Mouse (Mus musculus) limb, embryonic 14.5 days (tissue): ENCODE results near the gene Mkrn2os. TPM values are rescaled to one million over a fixed set of nuclear protein-coding genes. Genes with fewer than 3 reads are reported as not detected.

Source experiments
- ATAC-seq: fragments of 200-750 bp; cut with Nextera tagmentation; 2 replicates; pipeline ENCODE4 v1.8.0; 2017; ENCODE audit warnings: low read depth, moderate number of reproducible peaks, moderate TSS enrichment; ENCODE audit not compliant: low FRiP score
- DNase-seq: peaks from one replicate; pipeline ENCODE4 v3.0.0-alpha.2; 2015; ENCODE audit warnings: low spot score
- H3K27ac ChIP-seq: fragments of 300-500 bp; sonication (generic); replicated peaks from 2 replicates; pipeline ENCODE4 v1.5.1; 2014; ENCODE audit warnings: low read depth, mild to moderate bottlenecking, low read length, moderate library complexity, mixed read lengths
- H3K27me3 ChIP-seq: fragments of 300-500 bp; sonication (generic); 2 replicates; pipeline ENCODE4 v1.6.1; 2014; ENCODE audit warnings: low read length, mixed read lengths; ENCODE audit not compliant: control insufficient read depth, insufficient read depth
- H3K36me3 ChIP-seq: fragments of 300-500 bp; sonication (generic); 2 replicates; pipeline ENCODE4 v1.6.1; 2014; ENCODE audit warnings: mild to moderate bottlenecking, low read length, moderate library complexity, mixed read lengths; ENCODE audit not compliant: control insufficient read depth, insufficient read depth
- H3K4me1 ChIP-seq: fragments of 300-500 bp; sonication (generic); 2 replicates; pipeline ENCODE4 v1.6.1; 2014; ENCODE audit warnings: antibody characterized with exemption, low read length, mixed read lengths; ENCODE audit not compliant: control insufficient read depth, insufficient read depth
- H3K4me2 ChIP-seq: fragments of 300-500 bp; sonication (generic); replicated peaks from 2 replicates; pipeline ENCODE4 v1.6.1; 2014; ENCODE audit warnings: low read depth, mild to moderate bottlenecking, low read length, moderate library complexity; ENCODE audit not compliant: severe bottlenecking
- H3K4me3 ChIP-seq: fragments of 300-500 bp; sonication (generic); replicated peaks from 2 replicates; pipeline ENCODE4 v1.5.1; 2014; ENCODE audit warnings: low read length
- H3K9ac ChIP-seq: fragments of 300-500 bp; sonication (generic); 2 replicates; pipeline ENCODE4 v1.6.1; 2014; ENCODE audit warnings: mild to moderate bottlenecking, low read depth, low read length, moderate library complexity; ENCODE audit not compliant: severe bottlenecking
- H3K9me3 ChIP-seq: fragments of 300-500 bp; sonication (generic); 2 replicates; pipeline ENCODE4 v1.6.1; 2016; ENCODE audit warnings: low read length; ENCODE audit not compliant: control insufficient read depth
- POLR2A ChIP-seq: fragments of 200-500 bp; IDR thresholded peaks from 2 replicates; pipeline ENCODE4 v1.8.0; 2012; ENCODE audit warnings: inconsistent platforms, mild to moderate bottlenecking, moderate library complexity, borderline replicate concordance; ENCODE audit not compliant: insufficient read depth, insufficient read length; ENCODE audit errors: extremely low read depth
- WGBS: fragments of 180-500 bp; shearing (Covaris S2); extraction: QIAGEN DNeasy Blood & Tissue Kit; methylation state at CpG from one replicate; pipeline ENCODE4 v1.1.7; 2014; 5-methylcytosine and 5-hydroxymethylcytosine counted together
- polyA plus RNA-seq, 2 experiments: library from polyadenylated mRNA; depleted of rRNA in 1 of 2; stranded (reverse) in 1 of 2; unstranded in 1 of 2; fragments of >200 nt; fragmentation: Nextera tagmentation in 1 of 2; extraction: Ambion mirVana in 1 of 2; gene quantifications; 2 replicates each; pipeline versions ENCODE4 v1.2.1 to v1.2.3; 2012 to 2014

Mkrn2os gene
- polyA plus RNA-seq, 2 experiments, result 0.05 TPM; not detected in 1

DNA sequence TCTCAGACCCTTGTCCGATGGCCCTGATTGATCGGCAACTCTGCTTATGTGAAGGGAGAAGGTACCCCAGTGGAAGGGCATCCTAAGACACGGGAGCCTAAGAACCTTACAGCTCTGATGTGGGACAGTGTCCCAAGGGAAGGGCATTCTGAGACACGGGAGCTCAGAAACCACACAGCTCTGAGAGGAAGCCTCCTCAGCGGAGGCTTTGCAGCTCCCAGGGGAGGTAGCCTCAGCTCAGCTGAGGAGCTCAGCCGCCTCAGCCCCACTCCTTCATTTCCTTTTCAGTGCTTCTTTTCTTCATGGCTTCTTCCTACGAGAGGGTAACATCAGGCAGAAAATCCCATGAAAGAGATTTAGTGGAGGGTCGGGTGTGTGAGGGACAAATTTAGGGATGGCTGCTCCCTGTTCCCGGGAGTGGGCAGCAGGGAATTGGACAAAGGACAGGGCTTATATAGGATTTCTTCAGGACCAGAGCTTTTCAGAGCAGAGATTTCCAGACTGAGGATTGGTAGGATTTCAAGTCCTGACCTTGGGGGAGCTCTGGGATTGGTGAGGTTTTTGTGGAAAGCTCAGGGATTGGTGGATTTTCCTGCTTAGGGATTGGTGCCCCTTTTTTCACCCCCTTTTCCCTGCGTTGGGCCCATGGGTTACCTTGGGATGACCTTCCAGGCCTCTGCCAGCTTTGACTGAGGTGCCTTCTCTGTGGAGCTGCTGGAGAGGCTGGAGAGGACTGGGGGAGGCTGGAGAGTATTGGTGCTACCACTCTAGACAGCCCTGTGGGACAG lies 9.9 kb downstream of the Mkrn2os start:
- H3K4me1 ChIP-seq, result no peaks in the 10 kb centered on the region
- H3K27me3 ChIP-seq, result no peaks in the 10 kb centered on the region
- no peak overlapping the region for H3K4me3 ChIP-seq
- 82% methylated on average over 10 of the region's 10 CpGs for WGBS
- no peak overlapping the region for H3K27ac ChIP-seq
- peaks cover 24% of the 10 kb centered on the region for H3K36me3 ChIP-seq
- TF ChIP-seq POLR2A, result no peak
- no peak for ATAC-seq
- no peak overlapping the region for H3K9ac ChIP-seq
- DNase-seq, result no peak
- no peak overlapping the region for H3K4me2 ChIP-seq
- H3K9me3 ChIP-seq, result no peaks in the 10 kb centered on the region

DNA sequence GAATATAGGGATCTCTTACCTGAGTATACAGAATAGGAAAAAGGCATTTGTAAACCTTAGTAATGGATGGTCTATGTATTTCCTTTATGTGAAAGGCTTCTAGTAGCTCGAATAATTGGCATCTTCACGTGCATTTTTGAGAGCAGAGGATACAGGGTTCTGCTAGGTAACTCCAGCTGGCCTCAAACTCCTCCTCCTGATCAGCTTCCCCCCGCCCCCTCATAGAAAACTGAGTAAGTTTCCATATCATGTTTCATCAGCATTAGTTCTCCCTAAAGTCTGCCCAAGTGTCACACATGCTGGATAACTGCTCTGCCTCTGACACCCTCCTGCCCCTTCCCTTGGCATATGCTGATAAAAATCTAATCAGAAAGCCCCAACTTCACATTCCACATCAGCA lies 11.6 kb downstream of the Mkrn2os start:
- TF ChIP-seq POLR2A, result no peak
- H3K4me1 ChIP-seq, result no peaks in the 10 kb centered on the region
- H3K4me2 ChIP-seq, result no peak overlapping the region
- no peak for ATAC-seq
- no peak overlapping the region for H3K9ac ChIP-seq
- no peaks in the 10 kb centered on the region for H3K9me3 ChIP-seq
- DNase-seq, result no peak
- no peak overlapping the region for H3K4me3 ChIP-seq
- WGBS, result 82% methylated on average over 3 of the region's 3 CpGs
- H3K36me3 ChIP-seq, result peaks cover 39% of the 10 kb centered on the region
- no peak overlapping the region for H3K27ac ChIP-seq
- no peaks in the 10 kb centered on the region for H3K27me3 ChIP-seq

DNA sequence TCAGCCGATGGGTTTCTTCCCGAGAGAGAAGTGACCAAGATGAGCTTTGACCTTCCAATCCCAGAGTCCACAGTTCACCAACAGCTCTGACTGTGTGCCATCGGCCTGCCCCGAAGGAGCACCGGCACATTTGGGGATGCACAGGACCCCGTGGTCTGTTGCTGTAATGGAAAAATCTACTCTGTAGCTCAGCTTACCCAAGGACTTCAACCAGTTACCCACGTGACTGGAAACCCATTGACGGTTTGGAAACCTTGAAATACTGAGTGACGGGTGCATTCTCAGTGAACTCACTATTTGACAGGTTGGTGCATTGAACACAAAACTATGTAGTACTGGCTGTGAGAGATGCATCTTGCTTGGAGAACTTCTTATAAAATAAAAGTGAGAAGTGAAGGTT lies 14.4 kb downstream of the Mkrn2os start:
- Histone ChIP-seq H3K4me2 (no peak overlapping the region), H3K4me3 (no peak overlapping the region), H3K27ac (no peak overlapping the region), H3K4me1 (no peaks in the 10 kb centered on the region), H3K9ac (no peak overlapping the region), H3K9me3 (no peaks in the 10 kb centered on the region), H3K36me3 (peaks cover 47% of the 10 kb centered on the region), H3K27me3 (no peaks in the 10 kb centered on the region)
- ATAC-seq, result no peak
- WGBS, result 95% methylated on average over 9 of the region's 9 CpGs
- no peak for DNase-seq
- no peak for TF ChIP-seq POLR2A

DNA sequence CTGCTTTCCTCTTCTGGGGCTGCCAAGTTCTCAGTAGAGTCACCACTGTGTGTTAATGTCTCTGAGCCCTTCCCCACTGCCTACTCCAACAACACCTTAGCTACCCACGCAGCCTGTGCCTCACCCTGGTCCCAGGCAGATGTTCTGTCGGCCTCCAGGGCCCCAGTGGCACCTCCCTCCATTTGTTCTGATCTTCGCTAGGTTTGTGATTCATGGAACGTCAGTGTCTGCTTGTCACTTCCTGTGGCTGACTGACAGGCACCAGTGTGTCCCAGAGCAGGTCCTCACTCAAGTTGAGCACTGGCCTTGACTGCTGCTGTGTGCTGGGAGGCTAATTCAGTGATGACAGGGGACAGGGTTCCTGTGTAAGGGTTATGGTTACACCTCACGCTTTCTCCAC lies 15.0 kb downstream of the Mkrn2os start:
- no peak overlapping the region for H3K27ac ChIP-seq
- H3K4me1 ChIP-seq, result no peaks in the 10 kb centered on the region
- TF ChIP-seq POLR2A, result no peak
- H3K27me3 ChIP-seq, result no peaks in the 10 kb centered on the region
- DNase-seq, result no peak
- 84% methylated on average over 5 of the region's 5 CpGs for WGBS
- H3K9ac ChIP-seq, result no peak overlapping the region
- no peak overlapping the region for H3K4me2 ChIP-seq
- peaks cover 52% of the 10 kb centered on the region for H3K36me3 ChIP-seq
- H3K4me3 ChIP-seq, result no peak overlapping the region
- no peaks in the 10 kb centered on the region for H3K9me3 ChIP-seq
- no peak for ATAC-seq

DNA sequence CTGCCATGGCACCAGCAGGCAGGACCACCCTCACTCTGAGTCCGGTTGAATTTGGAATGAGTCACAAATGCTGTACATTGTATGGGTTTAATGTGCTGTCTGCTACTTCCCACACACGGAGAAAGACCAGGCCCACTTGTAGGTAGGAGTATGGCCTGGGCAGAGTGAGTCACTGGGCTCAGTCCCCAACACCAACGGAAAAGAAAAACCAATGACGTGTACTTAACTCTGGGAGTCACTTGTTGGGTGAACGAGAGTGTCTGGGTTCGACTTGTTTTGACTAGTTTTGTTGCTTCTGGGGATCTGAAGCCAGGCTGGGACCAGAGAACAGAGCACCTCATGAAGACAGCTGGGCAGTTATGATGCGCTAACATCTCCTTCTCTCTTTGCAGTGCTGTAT lies 18.2 kb downstream of the Mkrn2os start:
- ATAC-seq, result no peak
- Histone ChIP-seq H3K36me3 (peaks cover 55% of the 10 kb centered on the region), H3K27ac (no peak overlapping the region), H3K4me1 (no peaks in the 10 kb centered on the region), H3K27me3 (no peaks in the 10 kb centered on the region), H3K4me2 (no peak overlapping the region), H3K4me3 (no peak overlapping the region), H3K9me3 (no peaks in the 10 kb centered on the region), H3K9ac (no peak overlapping the region)
- DNase-seq, result no peak
- TF ChIP-seq POLR2A, result no peak
- WGBS, result 86% methylated on average over 7 of the region's 7 CpGs

DNA sequence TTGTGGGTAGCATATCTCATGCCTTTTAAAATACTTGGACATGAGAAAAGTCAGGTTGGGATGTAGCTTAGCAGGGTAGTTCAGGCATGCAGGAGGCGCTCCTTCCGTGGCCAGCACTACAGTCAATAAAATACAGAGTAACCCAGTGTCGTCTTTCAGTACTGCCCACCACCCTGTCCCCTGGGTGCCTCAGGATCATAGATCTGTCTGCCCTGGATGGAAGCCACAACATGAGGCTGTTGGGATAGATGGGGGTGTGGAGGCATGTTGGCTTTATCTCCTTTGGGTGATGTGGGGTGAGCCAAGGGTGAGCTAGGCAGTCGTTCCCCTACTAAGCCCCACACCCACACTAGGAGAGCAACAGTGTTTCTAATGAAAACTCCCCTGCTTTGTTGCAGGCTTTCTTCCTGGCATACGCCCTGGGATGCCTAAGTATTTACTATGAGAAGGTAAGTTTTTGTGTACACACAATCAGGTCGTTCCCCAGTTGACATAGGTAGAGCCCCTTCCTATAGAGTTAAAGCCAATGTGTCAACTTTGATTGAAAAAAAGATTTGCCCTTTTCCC lies 26.8 kb downstream of the Mkrn2os start:
- TF ChIP-seq POLR2A, result no peak
- no peak overlapping the region for H3K27ac ChIP-seq
- ATAC-seq (no peak), DNase-seq (no peak)
- H3K27me3 ChIP-seq, result no peaks in the 10 kb centered on the region
- H3K36me3 ChIP-seq, result peaks cover 44% of the 10 kb centered on the region
- no peak overlapping the region for H3K4me3 ChIP-seq
- no peak overlapping the region for H3K4me2 ChIP-seq
- H3K9me3 ChIP-seq, result no peaks in the 10 kb centered on the region
- H3K4me1 ChIP-seq, result no peaks in the 10 kb centered on the region
- no peak overlapping the region for H3K9ac ChIP-seq
- WGBS, result 84% methylated on average over 6 of the region's 6 CpGs
